Mouse (Mus musculus): ENCODE data around the gene Gm21518. TPM values are rescaled to one million over a fixed set of nuclear protein-coding genes. Genes with fewer than 3 reads are reported as not detected.

Gene Gm21518
- total RNA-seq (2023) = not detected

DNA sequence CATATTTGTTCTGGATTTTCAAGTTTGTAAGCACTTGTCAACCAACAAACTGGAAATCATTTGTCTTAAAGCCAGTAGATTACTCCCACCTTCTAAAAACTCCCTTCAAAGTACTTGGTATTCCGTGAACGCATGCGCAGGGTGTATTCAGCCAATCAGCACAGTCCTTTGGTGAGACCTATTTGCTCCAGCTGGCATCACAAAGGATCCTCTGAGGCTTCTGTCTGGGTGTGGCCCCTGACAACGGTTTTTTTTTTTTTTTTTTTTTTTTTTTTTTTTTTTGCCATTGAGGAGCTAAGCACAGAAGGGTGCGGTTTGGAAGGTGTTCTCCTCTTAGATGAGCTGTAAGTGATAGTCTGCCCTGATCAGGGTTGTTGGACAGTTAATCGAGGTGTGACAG lies at the start of gene Gm21518:
TSS of gene Gm21518 (plus strand) at position 301 of the 400 bp plus-strand sequence.

